Mouse (Mus musculus): ENCODE measurements at regions not wholly inside any gene's neighbourhood (a gene's known extent, or its start where the extent isn't known, plus 50 kb on each side); places are given as distances from the start of the nearest gene placed in this dataset.

- no peak for DNase-seq (ENCODE audit: low read depth)
Measured at GRCm38 (mm10) chr1:168008216-168008615, 319.2 kb downstream of the Lmx1a start.

DNA sequence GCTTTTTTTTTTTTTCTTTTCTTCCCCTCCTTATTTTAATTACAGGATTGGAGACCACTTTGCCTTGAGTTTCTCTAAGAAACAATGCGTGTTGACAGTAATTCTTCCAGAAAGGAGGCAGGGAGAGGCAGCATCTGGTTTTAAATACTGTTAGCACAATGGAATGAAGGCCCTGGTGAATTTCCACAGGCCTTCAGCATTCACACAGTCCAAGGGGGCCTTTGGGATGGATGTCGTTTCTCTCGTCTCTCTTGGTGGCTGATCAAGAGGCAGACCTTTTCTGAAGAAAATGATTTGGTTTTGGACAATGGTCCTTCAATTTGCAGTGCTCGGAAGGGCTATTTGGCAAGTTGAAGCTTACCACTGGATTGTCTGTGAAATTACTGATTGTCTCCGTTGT, 321.4 kb downstream of the Lmx1a start:
- no peak for DNase-seq (ENCODE audit: low read depth)

GRCm38 (mm10) chr1:168012069-168012468, 323.0 kb downstream of the Lmx1a start:
- no peak for DNase-seq (ENCODE audit: low read depth)

DNA sequence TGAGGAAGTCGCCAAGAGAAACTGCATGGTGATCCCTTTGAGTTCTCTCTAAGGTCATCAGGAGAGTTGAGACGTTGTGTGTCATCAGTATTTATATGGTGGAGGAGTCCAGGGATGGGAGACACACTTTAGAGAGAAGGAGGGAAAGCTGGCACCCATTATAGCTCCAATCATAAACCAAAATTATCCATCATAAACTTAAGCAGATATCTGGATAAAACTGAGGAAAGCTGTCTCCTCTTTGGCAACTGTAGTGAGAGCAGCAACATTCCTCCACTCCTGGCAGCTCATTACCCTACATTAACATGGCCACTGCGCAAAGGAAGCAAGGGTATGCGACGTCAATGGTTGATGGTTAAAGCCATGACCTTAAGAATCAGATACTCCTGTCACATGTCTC, 323.6 kb downstream of the Lmx1a start:
- DNase-seq (ENCODE audit: low read depth), result no peak

GRCm38 (mm10) chr1:168016375-168016890, 327.4 kb downstream of the Lmx1a start:
- no peak for DNase-seq (ENCODE audit: low read depth)

DNA sequence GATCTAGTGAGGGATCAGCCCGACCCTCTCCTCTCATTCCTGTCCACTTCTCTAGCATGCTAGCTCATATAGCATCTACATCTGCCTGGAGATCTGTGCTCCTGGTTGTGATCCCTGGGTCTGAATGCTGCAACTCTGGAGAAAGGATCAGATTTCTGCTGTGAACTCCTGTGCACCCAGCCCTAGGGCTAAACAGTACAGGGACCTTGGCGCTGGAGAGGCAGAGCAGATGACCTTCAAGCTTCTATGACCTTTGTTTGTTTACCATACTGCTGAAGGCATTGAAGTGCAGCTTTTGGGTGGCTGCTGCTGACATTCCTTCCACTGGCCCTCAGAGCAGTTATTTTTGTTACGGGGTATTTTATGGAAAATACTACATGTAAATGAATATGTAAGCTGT, 337.4 kb downstream of the Lmx1a start:
- DNase-seq (ENCODE audit: low read depth), result no peak

DNA sequence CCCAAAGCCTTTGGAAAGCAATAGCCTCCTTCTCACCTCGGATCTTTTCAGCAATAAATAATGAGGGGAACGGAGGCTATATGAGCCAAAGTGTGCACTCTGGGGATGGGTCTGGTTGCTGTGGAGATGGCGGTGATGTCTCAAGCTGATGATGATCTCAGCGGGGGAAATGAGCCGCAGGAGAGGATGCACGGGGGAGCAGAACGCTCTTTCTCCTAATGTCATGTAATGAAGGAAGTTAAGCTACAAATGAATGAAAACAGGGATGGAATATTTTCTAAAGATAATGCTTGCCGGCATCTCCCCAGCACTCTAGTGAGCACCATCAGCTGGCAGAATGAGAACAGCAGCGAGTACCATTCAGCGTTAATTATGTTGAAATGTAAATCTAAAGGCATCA, 355.7 kb downstream of the Lmx1a start:
- no peak for DNase-seq (ENCODE audit: low read depth)

DNA sequence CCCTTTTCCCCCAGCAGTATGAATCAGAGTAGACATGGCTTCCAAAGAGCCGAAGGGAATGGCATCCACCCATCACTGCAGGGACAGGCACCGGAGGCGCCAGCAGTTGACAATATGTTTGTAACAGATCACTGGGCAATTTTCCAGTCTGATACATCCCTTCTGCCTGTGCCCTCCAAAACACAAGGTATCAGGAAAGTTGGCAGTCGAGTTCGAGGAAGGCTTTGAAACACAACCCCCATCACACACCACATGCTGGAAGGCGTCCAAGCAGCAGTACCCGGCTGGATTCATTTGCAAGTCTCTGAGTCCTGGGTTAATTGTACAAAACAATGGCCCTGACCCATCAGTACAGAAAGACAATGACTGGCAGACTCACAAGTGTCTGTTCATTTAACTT, 357.3 kb downstream of the Lmx1a start:
- DNase-seq (ENCODE audit: low read depth), result no peak

- no peak for DNase-seq (ENCODE audit: low read depth)
Measured at GRCm38 (mm10) chr1:168046749-168047148, 357.7 kb downstream of the Lmx1a start.

DNA sequence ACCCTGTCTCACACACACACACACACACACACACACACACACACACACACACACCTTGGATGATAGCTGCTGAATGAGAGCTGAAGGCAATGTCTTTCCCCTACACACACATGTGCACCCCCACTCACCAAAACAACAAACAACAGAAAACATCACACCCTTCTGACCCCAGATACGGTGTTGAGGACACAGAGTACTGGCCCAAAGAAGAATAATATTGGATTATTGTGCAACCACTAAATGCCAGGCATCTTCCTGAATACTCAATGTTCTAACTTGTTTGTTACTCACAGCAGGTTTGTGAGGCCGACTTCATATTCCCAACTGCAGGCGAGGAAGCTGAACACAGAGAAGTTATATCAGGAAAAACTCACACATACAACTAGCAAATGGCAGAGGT, 360.9 kb downstream of the Lmx1a start:
- no peak for DNase-seq (ENCODE audit: low read depth)

- no peak for DNase-seq (ENCODE audit: low read depth)
Measured at GRCm38 (mm10) chr1:168056479-168056878, 367.4 kb downstream of the Lmx1a start.

DNA sequence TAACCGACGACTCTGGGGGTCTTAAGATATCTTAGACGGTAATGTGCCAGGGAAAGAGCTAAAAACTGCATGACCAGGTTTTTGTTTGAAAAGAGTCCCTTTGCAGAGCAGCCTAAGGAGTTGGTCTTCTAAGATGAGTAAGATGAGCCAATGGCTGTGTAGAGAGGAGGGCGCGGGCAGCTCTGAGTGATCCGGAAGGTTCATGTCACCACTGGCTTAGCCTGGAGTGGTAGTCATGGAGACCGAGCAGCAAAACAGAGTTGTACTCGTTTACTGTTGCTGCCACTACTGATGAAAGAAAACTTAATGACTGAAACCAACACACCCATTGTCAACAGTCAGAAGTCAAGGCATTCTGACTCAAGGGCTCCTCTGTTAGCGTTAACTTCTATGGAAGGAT, 368.4 kb downstream of the Lmx1a start:
- no peak for DNase-seq (ENCODE audit: low read depth)

- DNase-seq (ENCODE audit: low read depth), result no peak
Measured at GRCm38 (mm10) chr1:168058769-168059168, 369.7 kb downstream of the Lmx1a start.

- DNase-seq (ENCODE audit: low read depth), result no peak
Measured at GRCm38 (mm10) chr1:168064065-168064664, 367.9 kb downstream of the Pbx1 start.

GRCm38 (mm10) chr1:168065598-168066041, 366.4 kb downstream of the Pbx1 start:
- DNase-seq (ENCODE audit: low read depth), result no peak

DNA sequence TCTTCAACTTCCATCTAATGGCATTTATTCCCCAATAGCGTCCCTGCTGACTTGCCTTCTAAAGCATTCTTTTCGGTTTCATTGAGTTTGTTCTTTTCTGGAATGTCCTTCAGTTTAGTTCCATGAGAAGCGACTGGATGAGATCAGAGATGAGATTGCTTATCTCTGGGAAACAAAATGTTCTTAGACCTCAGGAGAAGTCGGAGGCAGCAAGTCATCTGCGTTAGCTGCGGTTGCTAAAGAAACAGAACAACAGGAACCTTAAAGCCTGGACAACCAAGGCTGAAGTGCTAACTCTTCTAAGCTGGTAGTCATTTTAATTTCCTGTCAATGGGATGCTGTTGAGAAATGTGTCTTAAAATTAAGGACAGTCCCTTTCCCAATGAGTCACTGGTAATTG, 365.3 kb downstream of the Pbx1 start:
- no peak for DNase-seq (ENCODE audit: low read depth)

DNA sequence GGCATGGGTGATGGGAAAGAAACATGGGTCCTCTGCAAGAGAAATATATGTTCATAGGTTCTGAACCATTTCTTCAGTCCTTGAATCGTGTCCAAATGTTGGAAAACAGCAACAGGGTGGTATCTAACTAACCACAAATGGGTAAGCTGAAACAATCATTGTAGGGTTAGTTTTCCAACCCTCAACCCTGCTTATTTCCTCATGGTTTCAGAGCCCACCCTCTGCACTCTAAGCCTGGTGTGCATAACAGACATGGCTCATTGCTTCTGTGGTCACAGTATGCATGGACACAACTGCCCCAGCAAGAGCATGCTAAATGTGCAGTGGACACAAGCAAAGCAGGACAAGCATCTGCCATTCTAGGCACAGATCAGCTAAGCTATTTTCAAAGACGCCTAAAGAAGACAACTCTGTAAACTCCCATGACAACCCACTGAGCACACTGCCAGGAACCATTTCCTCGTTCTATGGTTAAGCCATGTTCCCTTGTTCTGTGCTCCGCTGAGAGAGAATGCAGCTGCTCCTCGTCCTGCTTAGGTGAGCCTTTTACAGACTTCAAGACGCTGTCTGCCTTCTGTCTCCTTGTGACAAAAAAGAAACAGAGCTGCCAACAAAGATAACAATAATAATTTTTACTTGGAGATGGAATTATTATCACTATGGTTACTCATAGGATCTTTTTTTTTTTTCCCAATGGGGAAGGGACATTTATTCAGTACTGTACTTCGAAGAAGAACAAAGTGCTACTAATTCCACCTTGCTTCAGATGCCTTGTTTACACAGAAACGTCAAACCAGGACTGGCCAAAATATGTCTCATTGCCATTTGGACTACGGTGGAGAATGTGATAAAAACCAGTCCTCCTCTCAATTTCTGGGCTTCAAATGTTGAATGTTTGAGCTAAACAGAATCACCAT, 363.8 kb downstream of the Pbx1 start:
- no peak for DNase-seq (ENCODE audit: low read depth)

DNA sequence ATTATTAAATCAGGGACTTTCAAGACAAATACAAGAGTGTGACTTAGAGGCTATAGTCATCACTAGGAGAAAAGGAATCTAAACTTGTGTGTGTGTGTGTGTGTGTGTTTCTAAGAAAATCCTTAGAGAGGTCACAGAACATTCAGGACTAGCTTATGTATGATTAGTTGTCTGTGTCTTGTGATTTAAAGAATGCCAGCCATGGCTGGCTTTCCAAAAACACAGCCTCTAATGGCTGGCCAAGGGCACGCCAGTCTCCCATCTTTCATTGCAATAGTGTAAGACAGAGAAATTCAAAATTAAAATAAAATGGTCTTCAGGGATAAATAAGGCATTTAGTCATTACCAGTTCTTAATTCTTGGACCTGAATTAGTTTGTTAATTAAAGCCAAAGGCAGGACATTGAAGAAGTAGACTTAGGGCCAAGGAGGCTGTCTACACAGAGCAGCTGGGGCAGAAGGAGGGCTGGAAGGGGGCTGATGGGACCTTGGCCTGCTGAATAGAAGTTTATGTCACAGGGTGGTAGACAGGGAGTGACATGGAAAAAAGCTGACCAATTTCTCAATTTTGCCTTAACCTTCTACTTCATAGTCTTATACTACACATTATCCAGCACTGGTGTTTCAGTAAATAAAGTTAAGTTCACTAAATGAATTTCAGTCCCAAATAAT, 363.0 kb downstream of the Pbx1 start:
- DNase-seq (ENCODE audit: low read depth), result no peak
